Comparison of ENCODE assay signal across 1 mouse cellular context in the genomic region with DNA sequence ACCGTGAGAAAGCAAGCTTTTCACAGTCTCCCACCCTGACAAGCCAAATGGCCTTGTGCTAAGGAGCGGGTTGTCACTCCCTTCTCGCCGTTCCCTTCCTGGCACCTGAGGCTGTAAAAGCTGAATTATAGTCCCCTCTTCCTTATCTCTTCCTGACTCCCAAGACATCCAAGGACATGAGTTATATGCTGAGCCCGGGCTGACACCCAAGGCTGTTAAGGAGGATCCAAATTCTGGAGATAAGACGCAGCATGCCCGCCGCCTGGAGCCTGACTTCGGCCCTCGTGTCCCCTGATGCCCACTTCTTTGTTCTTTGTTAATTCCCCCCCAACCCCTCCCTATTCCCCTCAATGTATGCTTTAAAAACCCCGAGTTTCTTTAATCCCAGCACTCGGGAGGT. TPM values are rescaled to one million over a fixed set of nuclear protein-coding genes. Genes with fewer than 3 reads are reported as not detected.
"Had no signal": no experiment of that assay in that cellular context is flagged by ENCODE, and none has a peak within 500 bp of the region (broad histone marks: within the 10 kb centered on the region; RNA-seq: fewer than 3 reads in every experiment).

No protein-coding gene starts in this region.

RNA-seq across cellular contexts. Expression of gene Srl, which starts 14.2 kb away (rescaled TPM):
- polyA plus RNA-seq: erythroblast, embryonic 14.5 days had no signal
